ENCODE assay signal across 14 mouse cellular contexts in genomic region chr4:138084851-138085573, GRCm38 (mm10).
A peak's percentile ranks its signal among the peaks of the same experiment; 100 is the strongest.
DNase-seq lines count a peak whose midpoint lies in the region; ATAC-seq and TF ChIP-seq lines count a peak whose summit lies in the region.
"Had no signal": no experiment of that assay in that cellular context is flagged by ENCODE, and none has a peak within 500 bp of the region (broad histone marks: within the 10 kb centered on the region; RNA-seq: fewer than 3 reads in every experiment).

No protein-coding gene starts in this region.

- H3K9ac ChIP-seq in hindbrain, embryonic 12.5 days = no peak overlapping the region
- H3K9ac ChIP-seq in hindbrain, embryonic 11.5 days (ENCODE audit: low read depth, low read length) = no peak overlapping the region
- H3K9ac ChIP-seq: embryonic facial prominence, embryonic 12.5 days had no signal

- no peaks in the 10 kb centered on the region for H3K27me3 ChIP-seq in hindbrain, embryonic 12.5 days
- no peaks in the 10 kb centered on the region for H3K27me3 ChIP-seq in hindbrain, embryonic 11.5 days (ENCODE audit: control insufficient read depth, insufficient read depth, low read length)
- no peaks in the 10 kb centered on the region for H3K27me3 ChIP-seq in testis, adult 2 months (ENCODE audit: control insufficient read depth, insufficient read depth, low read length)
- H3K27me3 ChIP-seq: CH12.LX; embryonic facial prominence, embryonic 12.5 days; Patski had no signal

- TF ChIP-seq CTCF in testis, adult 2 months (IDR thresholded peaks at IDR 0.05; ENCODE audit: control insufficient read depth, insufficient read depth, insufficient replicate concordance, low read depth, low read length) = no peak

- H3K4me2 ChIP-seq in hindbrain, embryonic 12.5 days (replicated peaks) = no peak overlapping the region
- H3K4me2 ChIP-seq in hindbrain, embryonic 11.5 days (replicated peaks; ENCODE audit: low read depth, low read length) = no peak overlapping the region
- H3K4me2 ChIP-seq: embryonic facial prominence, embryonic 12.5 days had no signal

- peaks cover 43% of the 10 kb centered on the region for H3K36me3 ChIP-seq in hindbrain, embryonic 12.5 days
- peaks cover 3% of the 10 kb centered on the region; the same call in 1 of the 2 replicates for H3K36me3 ChIP-seq in hindbrain, embryonic 11.5 days (ENCODE audit: control insufficient read depth, insufficient read depth, low read length)
- H3K36me3 ChIP-seq in testis, adult 2 months (ENCODE audit: control insufficient read depth, insufficient read depth, low read length) = peaks cover 1% of the 10 kb centered on the region

- no peaks in the 10 kb centered on the region for H3K9me3 ChIP-seq in hindbrain, embryonic 12.5 days (replicated peaks)
- H3K9me3 ChIP-seq in hindbrain, embryonic 11.5 days (ENCODE audit: control insufficient read depth, low read length) = no peaks in the 10 kb centered on the region
- H3K9me3 ChIP-seq: embryonic facial prominence, embryonic 12.5 days had no signal

- H3K4me1 ChIP-seq in hindbrain, embryonic 12.5 days = peaks cover 20% of the 10 kb centered on the region
- no peaks in the 10 kb centered on the region for H3K4me1 ChIP-seq in hindbrain, embryonic 11.5 days (replicated peaks; ENCODE audit: control insufficient read depth, insufficient read depth, low read length)
- H3K4me1 ChIP-seq in testis, adult 2 months (ENCODE audit: control insufficient read depth, insufficient read depth, low read length) = no peaks in the 10 kb centered on the region
- H3K4me1 ChIP-seq: embryonic facial prominence, embryonic 12.5 days had no signal

- peak overlapping the region; percentile 44; the same call in 1 of the 2 replicates for H3K27ac ChIP-seq in hindbrain, embryonic 12.5 days
- H3K27ac ChIP-seq in hindbrain, embryonic 11.5 days (ENCODE audit: low read depth, low read length) = no peak overlapping the region
- H3K27ac ChIP-seq in testis, adult 2 months (ENCODE audit: control insufficient read depth, insufficient read depth, low read depth, low read length) = no peak overlapping the region
- H3K27ac ChIP-seq: embryonic facial prominence, embryonic 12.5 days had no signal

- no peak for DNase-seq in hindbrain, embryonic 11.5 days (ENCODE audit: low spot score)
- DNase-seq in testis, postnatal 10 days (ENCODE audit: low spot score) = no peak
- peak; percentile 38 to 44 for DNase-seq in layer of hippocampus, postnatal 10 days (ENCODE audit: low spot score in 2 of 2)
- no peak for DNase-seq in kidney, postnatal 36 days
- DNase-seq in lung, postnatal 10 days = no peak
- DNase-seq: adrenal gland, adult 8-10 months; cerebellum, postnatal 25 days; heart, postnatal 4 days; kidney, adult 9 months had no signal

- TF ChIP-seq POLR2A in testis, adult 2 months (IDR thresholded peaks at IDR 0.05; ENCODE audit: control insufficient read depth, low read depth, low read length) = no peak

- ATAC-seq in hindbrain, embryonic 12.5 days (ENCODE audit: low FRiP score) = no peak
- ATAC-seq in hindbrain, embryonic 11.5 days (ENCODE audit: low FRiP score) = no peak
- ATAC-seq: Patski had no signal

- no peak overlapping the region for H3K4me3 ChIP-seq in hindbrain, embryonic 12.5 days
- no peak overlapping the region for H3K4me3 ChIP-seq in hindbrain, embryonic 11.5 days (ENCODE audit: low read depth, low read length)
- H3K4me3 ChIP-seq in testis, adult 2 months (ENCODE audit: control insufficient read depth, low read depth, low read length) = peak overlapping the region; percentile 35; the same call in 1 of the 2 replicates
- H3K4me3 ChIP-seq: embryonic facial prominence, embryonic 12.5 days had no signal

- WGBS in hindbrain, embryonic 12.5 days = 69% methylated on average over 13 of the region's 13 CpGs
- 82% methylated on average over 13 of the region's 13 CpGs for WGBS in hindbrain, embryonic 11.5 days

Comparison
In these comparisons a context has a peak if more than half of its experiments do, and no peak if none do; other contexts are left out.
1. DNase-seq: peak in layer of hippocampus, postnatal 10 days (2 of 2); none in hindbrain, embryonic 11.5 days (single experiment), testis, postnatal 10 days (single experiment), kidney, postnatal 36 days (0 of 2) and lung, postnatal 10 days (single experiment).